In the genomic region with DNA sequence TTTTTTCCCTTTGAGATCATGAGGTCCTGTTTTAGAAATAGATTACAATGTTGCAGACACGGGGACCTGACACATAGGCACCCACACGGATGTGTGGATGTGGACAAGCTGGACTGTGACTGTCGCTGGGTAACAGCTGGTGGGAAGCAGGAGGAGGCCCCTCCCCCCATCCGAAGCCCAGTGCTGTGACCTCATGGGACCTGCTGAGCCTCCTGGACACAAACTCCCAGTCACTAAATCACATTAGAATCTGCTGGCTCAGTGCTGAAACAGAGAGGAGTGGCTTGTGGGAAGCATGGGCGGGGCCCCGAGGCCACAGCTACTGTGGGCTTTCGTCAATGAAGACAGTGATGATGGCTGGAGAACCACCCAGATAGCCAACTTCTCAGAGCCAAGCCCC, we compare ENCODE assay signal across 12 mouse cellular contexts.
A peak's percentile ranks its signal among the peaks of the same experiment; 100 is the strongest.
DNase-seq lines count a peak whose midpoint lies in the region.
"Had no signal": no experiment of that assay in that cellular context is flagged by ENCODE, and none has a peak within 500 bp of the region (broad histone marks: within the 10 kb centered on the region; RNA-seq: fewer than 3 reads in every experiment).

No protein-coding gene starts in this region.

- H3K4me3 ChIP-seq in limb, embryonic 10.5 days: no peak overlapping the region
- H3K4me3 ChIP-seq: megakaryocyte, embryonic 14.5 days had no signal

- H3K4me1 ChIP-seq in limb, embryonic 10.5 days: peaks cover 53% of the 10 kb centered on the region
- H3K4me1 ChIP-seq: megakaryocyte, embryonic 14.5 days had no signal

- H3K27me3 ChIP-seq in limb, embryonic 10.5 days (ENCODE audit: low read depth, poor library complexity, severe bottlenecking): no peaks in the 10 kb centered on the region

- no peaks in the 10 kb centered on the region for H3K9me3 ChIP-seq in limb, embryonic 10.5 days (replicated peaks)
- H3K9me3 ChIP-seq: megakaryocyte, embryonic 14.5 days had no signal

- H3K36me3 ChIP-seq in limb, embryonic 10.5 days: no peaks in the 10 kb centered on the region

- peak overlapping the region; percentile 50; the same call in 1 of the 2 replicates for H3K27ac ChIP-seq in limb, embryonic 10.5 days

- 46% methylated on average over 7 of the region's 7 CpGs for WGBS in limb, embryonic 10.5 days

- peak; percentile 33 to 54 for DNase-seq in adrenal gland, adult (ENCODE audit: inconsistent age in 2 of 2, low spot score in 1 of 2)
- DNase-seq in adrenal gland, postnatal 4 days (ENCODE audit: low spot score in 2 of 2): no peak
- DNase-seq in urinary bladder, postnatal 14 days (ENCODE audit: low spot score): peak; percentile 12
- DNase-seq in urinary bladder, adult 18-20 months (ENCODE audit: low spot score in 2 of 2): no peak
- DNase-seq in limb, embryonic 10.5 days (ENCODE audit: low spot score): no peak
- no peak for DNase-seq in frontal cortex, postnatal 14 days (ENCODE audit: low spot score in 2 of 2)
- no peak for DNase-seq in right cerebral cortex, postnatal 10 days (ENCODE audit: low spot score in 2 of 2)
- DNase-seq in heart, adult 9 months (ENCODE audit: low spot score in 2 of 2): no peak
- DNase-seq: cerebellum, adult 11 months; left cerebral cortex, postnatal 4 days; right cerebral cortex, postnatal 4 days had no signal

Comparison
In these comparisons a context has a peak if more than half of its experiments do, and no peak if none do; other contexts are left out.
1. DNase-seq: peak in adrenal gland, adult (2 of 2) and urinary bladder, postnatal 14 days (single experiment); none in adrenal gland, postnatal 4 days (0 of 2), urinary bladder, adult 18-20 months (0 of 2), limb, embryonic 10.5 days (single experiment), frontal cortex, postnatal 14 days (0 of 2), right cerebral cortex, postnatal 10 days (0 of 2) and heart, adult 9 months (0 of 2).